Mouse (Mus musculus): ENCODE measurements around the gene Fam3b. TPM values are rescaled to one million over a fixed set of nuclear protein-coding genes. Genes with fewer than 3 reads are reported as not detected.

Gene Fam3b
- polyA plus RNA-seq, 1 experiment from 2014 or later: 50.6 TPM

GRCm38 (mm10) chr16:97503849-97504248, 10.8 kb downstream of the Fam3b start:
- Histone ChIP-seq H3K4me1 (replicated peaks; ENCODE audit: control insufficient read depth, insufficient read depth) (no peaks in the 10 kb centered on the region), H3K27me3 (ENCODE audit: control insufficient read depth, insufficient read depth, low read length) (no peaks in the 10 kb centered on the region), H3K9me3 (ENCODE audit: control insufficient read depth, low read length) (no peaks in the 10 kb centered on the region), H3K4me2 (replicated peaks; ENCODE audit: low read depth) (peak overlapping the region; percentile 36), H3K4me3 (ENCODE audit: low read depth, low read length) (peak overlapping the region; percentile 3; the same call in 1 of the 2 replicates), H3K9ac (ENCODE audit: low read length) (0 out of 2 replicates have a peak overlapping the region, but pooled peaks have one; percentile 19), H3K27ac (replicated peaks) (peak overlapping the region; percentile 67), H3K36me3 (ENCODE audit: control insufficient read depth, insufficient read depth, low read length) (no peaks in the 10 kb centered on the region)
- WGBS: 79% methylated on average over 3 of the region's 3 CpGs
- peak; percentile 34 for DNase-seq (ENCODE audit: low spot score)
- ATAC-seq (ENCODE audit: low FRiP score, low TSS enrichment): no peak
- TF ChIP-seq CTCF (IDR thresholded peaks at IDR 0.05; ENCODE audit: low read depth): no peak

GRCm38 (mm10) chr16:97500901-97501300, 13.7 kb downstream of the Fam3b start:
- TF ChIP-seq CTCF (IDR thresholded peaks at IDR 0.05; ENCODE audit: low read depth) (no peak), EP300 (optimal IDR thresholded peaks at IDR 0.05) (no peak)
- no peaks in the 10 kb centered on the region for H3K4me1 ChIP-seq (replicated peaks; ENCODE audit: control insufficient read depth, insufficient read depth)
- no peaks in the 10 kb centered on the region for H3K9me3 ChIP-seq (ENCODE audit: control insufficient read depth, low read length)
- no peak overlapping the region for H3K9ac ChIP-seq (ENCODE audit: low read length)
- H3K27me3 ChIP-seq (ENCODE audit: control insufficient read depth, insufficient read depth, low read length): no peaks in the 10 kb centered on the region
- ATAC-seq (ENCODE audit: low FRiP score, low TSS enrichment) (no peak), DNase-seq (ENCODE audit: low spot score) (no peak)
- 69% methylated on average over 7 of the region's 7 CpGs for WGBS
- H3K27ac ChIP-seq (replicated peaks): no peak overlapping the region
- H3K36me3 ChIP-seq (ENCODE audit: control insufficient read depth, insufficient read depth, low read length): no peaks in the 10 kb centered on the region
- no peak overlapping the region for H3K4me3 ChIP-seq (ENCODE audit: low read depth, low read length)
- H3K4me2 ChIP-seq (replicated peaks; ENCODE audit: low read depth): no peak overlapping the region

- no peak for DNase-seq (ENCODE audit: low spot score)
- Histone ChIP-seq H3K36me3 (ENCODE audit: control insufficient read depth, insufficient read depth, low read length) (no peaks in the 10 kb centered on the region), H3K4me3 (ENCODE audit: low read depth, low read length) (no peak overlapping the region), H3K9me3 (ENCODE audit: control insufficient read depth, low read length) (no peaks in the 10 kb centered on the region), H3K27me3 (ENCODE audit: control insufficient read depth, insufficient read depth, low read length) (no peaks in the 10 kb centered on the region), H3K4me2 (replicated peaks; ENCODE audit: low read depth) (no peak overlapping the region), H3K9ac (ENCODE audit: low read length) (no peak overlapping the region), H3K4me1 (replicated peaks; ENCODE audit: control insufficient read depth, insufficient read depth) (no peaks in the 10 kb centered on the region), H3K27ac (replicated peaks) (peak overlapping the region; percentile 24; the same call in 1 of the 2 replicates)
- no peak for ATAC-seq (ENCODE audit: low FRiP score, low TSS enrichment)
- TF ChIP-seq EP300 (optimal IDR thresholded peaks at IDR 0.05): no peak
- no peak for TF ChIP-seq CTCF (IDR thresholded peaks at IDR 0.05; ENCODE audit: low read depth)
- WGBS: 83% methylated on average over 7 of the region's 7 CpGs
These were observed 15.2 kb downstream of the Fam3b start for GRCm38 (mm10) chr16:97499450-97499849.

DNA sequence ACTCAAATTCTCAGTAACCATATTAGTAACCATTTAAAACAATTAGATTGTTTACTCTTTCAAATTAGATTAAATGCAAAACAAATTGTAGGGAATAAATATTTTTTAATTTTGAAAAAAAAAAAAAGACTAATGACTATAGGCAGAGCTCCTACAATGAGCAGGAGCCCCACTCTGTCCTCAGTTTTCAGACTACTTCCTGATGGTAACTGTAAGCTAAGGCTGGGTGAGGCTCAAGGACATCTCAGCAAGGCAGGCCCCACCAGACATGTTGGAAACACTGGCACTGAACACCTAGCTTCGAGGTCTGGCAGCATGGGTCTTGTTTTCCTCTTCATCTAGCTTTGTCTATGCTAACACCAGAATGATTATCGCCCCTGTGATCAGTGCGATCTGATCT, 16.5 kb downstream of the Fam3b start:
- H3K27ac ChIP-seq (replicated peaks): peak overlapping the region; percentile 45; the same call in 1 of the 2 replicates
- 94% methylated on average over 3 of the region's 3 CpGs for WGBS
- no peak for ATAC-seq (ENCODE audit: low FRiP score, low TSS enrichment)

GRCm38 (mm10) chr16:97497682-97498081, 16.9 kb downstream of the Fam3b start:
- Histone ChIP-seq H3K4me2 (replicated peaks; ENCODE audit: low read depth) (no peak overlapping the region), H3K27me3 (ENCODE audit: control insufficient read depth, insufficient read depth, low read length) (no peaks in the 10 kb centered on the region), H3K9me3 (ENCODE audit: control insufficient read depth, low read length) (no peaks in the 10 kb centered on the region), H3K36me3 (ENCODE audit: control insufficient read depth, insufficient read depth, low read length) (no peaks in the 10 kb centered on the region), H3K4me3 (ENCODE audit: low read depth, low read length) (no peak overlapping the region), H3K9ac (ENCODE audit: low read length) (no peak overlapping the region), H3K4me1 (replicated peaks; ENCODE audit: control insufficient read depth, insufficient read depth) (no peaks in the 10 kb centered on the region), H3K27ac (replicated peaks) (0 out of 2 replicates have a peak overlapping the region, but pooled peaks have one; percentile 13)
- ATAC-seq (ENCODE audit: low FRiP score, low TSS enrichment): peak; percentile 77
- TF ChIP-seq CTCF (IDR thresholded peaks at IDR 0.05; ENCODE audit: low read depth): no peak
- no peak for TF ChIP-seq EP300 (optimal IDR thresholded peaks at IDR 0.05)
- DNase-seq (ENCODE audit: low spot score): peak; percentile 87
- WGBS: 41% methylated on average over 5 of the region's 5 CpGs

More for the DNA sequence above, 16.5 kb downstream of the Fam3b start:
- Histone ChIP-seq H3K36me3 (ENCODE audit: control insufficient read depth, insufficient read depth, low read length) (no peaks in the 10 kb centered on the region), H3K4me3 (ENCODE audit: low read depth, low read length) (no peak overlapping the region), H3K9me3 (ENCODE audit: control insufficient read depth, low read length) (no peaks in the 10 kb centered on the region), H3K4me1 (replicated peaks; ENCODE audit: control insufficient read depth, insufficient read depth) (no peaks in the 10 kb centered on the region), H3K27me3 (ENCODE audit: control insufficient read depth, insufficient read depth, low read length) (no peaks in the 10 kb centered on the region), H3K4me2 (replicated peaks; ENCODE audit: low read depth) (no peak overlapping the region), H3K9ac (ENCODE audit: low read length) (no peak overlapping the region)
- no peak for TF ChIP-seq CTCF (IDR thresholded peaks at IDR 0.05; ENCODE audit: low read depth)
- no peak for TF ChIP-seq EP300 (optimal IDR thresholded peaks at IDR 0.05)
- DNase-seq (ENCODE audit: low spot score): no peak

DNA sequence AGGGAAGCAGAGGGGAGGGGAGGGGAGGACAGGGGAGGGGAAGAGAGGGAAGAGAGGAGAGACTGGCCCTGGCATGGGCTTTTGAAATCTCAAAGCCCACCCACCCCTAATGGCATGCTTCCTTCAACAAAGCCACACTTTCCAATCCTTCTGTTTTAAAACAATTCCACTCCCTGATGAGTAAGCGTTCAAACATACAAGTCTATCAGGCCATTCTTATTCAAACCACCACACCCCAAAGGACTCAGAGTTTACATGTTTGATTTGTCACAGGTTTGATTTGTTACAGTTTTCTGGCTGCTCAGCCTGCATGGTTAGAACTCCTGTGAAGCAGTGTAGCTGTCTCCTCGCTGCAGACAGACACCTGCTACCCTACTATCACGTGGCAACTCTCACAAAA, 18.6 kb downstream of the Fam3b start:
- Histone ChIP-seq H3K4me1 (replicated peaks; ENCODE audit: control insufficient read depth, insufficient read depth) (no peaks in the 10 kb centered on the region), H3K27ac (replicated peaks) (peak overlapping the region; percentile 76), H3K9me3 (ENCODE audit: control insufficient read depth, low read length) (no peaks in the 10 kb centered on the region), H3K9ac (ENCODE audit: low read length) (no peak overlapping the region), H3K4me2 (replicated peaks; ENCODE audit: low read depth) (no peak overlapping the region), H3K4me3 (ENCODE audit: low read depth, low read length) (no peak overlapping the region), H3K36me3 (ENCODE audit: control insufficient read depth, insufficient read depth, low read length) (no peaks in the 10 kb centered on the region), H3K27me3 (ENCODE audit: control insufficient read depth, insufficient read depth, low read length) (no peaks in the 10 kb centered on the region)
- ATAC-seq (ENCODE audit: low FRiP score, low TSS enrichment) (peak; percentile 65), DNase-seq (ENCODE audit: low spot score) (peak; percentile 25)
- 17% methylated on average over 3 of the region's 3 CpGs for WGBS
- no peak for TF ChIP-seq CTCF (IDR thresholded peaks at IDR 0.05; ENCODE audit: low read depth)
